Mouse (Mus musculus) MEL (cell line): ENCODE data around the gene Elovl7. TPM values are rescaled to one million over a fixed set of nuclear protein-coding genes. Genes with fewer than 3 reads are reported as not detected.

Experiments used
- DNase-seq: peaks from one replicate; pipeline ENCODE4 v3.0.0; 2011; ENCODE audit warnings: low read depth, low spot score
- H3K27ac ChIP-seq: 2 replicates; pipeline ENCODE4 v1.5.1; 2012; ENCODE audit warnings: low read depth, mild to moderate bottlenecking, control low read depth, low read length, moderate library complexity; ENCODE audit not compliant: control insufficient read depth
- H3K27me3 ChIP-seq, 2 experiments: fragments of 150-350 bp in 1 of 2; sonication (generic) in 1 of 2; 2 replicates each; pipeline ENCODE4 v1.6.1; 2012; ENCODE audit warnings: low read length in 2 of 2, mild to moderate bottlenecking in 2 of 2, improper control_type of control experiment in 1 of 2, moderate library complexity in 1 of 2; ENCODE audit not compliant: insufficient read depth in 2 of 2, control insufficient read depth in 1 of 2
- H3K36me3 ChIP-seq, 2 experiments: 2 replicates each; pipeline ENCODE4 v1.6.1; 2012 to 2014; ENCODE audit warnings: low read length in 2 of 2, improper control_type of control experiment in 1 of 2, inconsistent platforms in 1 of 2, mild to moderate bottlenecking in 1 of 2; ENCODE audit not compliant: insufficient read depth in 2 of 2, control insufficient read depth in 1 of 2
- H3K4me1 ChIP-seq, 2 experiments: fragments of 150-350 bp in 1 of 2; sonication (generic) in 1 of 2; 2 replicates each; pipeline ENCODE4 v1.6.1; 2012; ENCODE audit warnings: low read length in 2 of 2, improper control_type of control experiment in 1 of 2, mild to moderate bottlenecking in 1 of 2; ENCODE audit not compliant: insufficient read depth in 2 of 2, control insufficient read depth in 1 of 2
- H3K4me3 ChIP-seq, 2 experiments: fragments of 150-350 bp in 1 of 2; sonication (generic) in 1 of 2; 2 replicates each; pipeline ENCODE4 v1.5.1; 2012; ENCODE audit warnings: low read depth in 2 of 2, low read length in 2 of 2, mild to moderate bottlenecking in 2 of 2, moderate library complexity in 2 of 2, control low read depth in 1 of 2, improper control_type of control experiment in 1 of 2; ENCODE audit not compliant: control insufficient read depth in 1 of 2, insufficient read depth in 1 of 2
- H3K79me2 ChIP-seq: 2 replicates; pipeline ENCODE4 v1.6.1; 2012; ENCODE audit warnings: mild to moderate bottlenecking, low read length, moderate library complexity; ENCODE audit not compliant: control insufficient read depth, poor library complexity, insufficient read depth
- H3K9ac ChIP-seq: 2 replicates; pipeline ENCODE4 v1.6.1; 2012; ENCODE audit warnings: low read depth, mild to moderate bottlenecking, control low read depth, low read length, moderate library complexity; ENCODE audit not compliant: control insufficient read depth, poor library complexity, severe bottlenecking
- H3K9me3 ChIP-seq: fragments of 150-350 bp; sonication (generic); replicated peaks from 2 replicates; pipeline ENCODE4 v1.6.1; 2012; ENCODE audit warnings: mild to moderate bottlenecking, low read length, improper control_type of control experiment, moderate library complexity; ENCODE audit not compliant: insufficient read depth
- BHLHE40 ChIP-seq: IDR thresholded peaks from 2 replicates; pipeline ENCODE4 v1.6.1; 2012; ENCODE audit warnings: low read depth, mild to moderate bottlenecking, inconsistent platforms, low read length, improper control_type of control experiment, borderline replicate concordance
- CHD1 ChIP-seq: IDR thresholded peaks from 2 replicates; pipeline ENCODE4 v1.6.1; 2012; ENCODE audit warnings: low read depth, mild to moderate bottlenecking, inconsistent platforms, low read length, improper control_type of control experiment
- CTCF ChIP-seq, 3 experiments: IDR thresholded peaks in 2 of 3; conservative IDR thresholded peaks in 1 of 3; 2 replicates each; pipeline ENCODE4 v1.5.1; 2011 to 2012; ENCODE audit warnings: low read length in 3 of 3, low read depth in 2 of 3, mild to moderate bottlenecking in 2 of 3, improper control_type of control experiment in 1 of 3, inconsistent platforms in 1 of 3, mixed read lengths in 1 of 3, moderate library complexity in 1 of 3; ENCODE audit not compliant: control insufficient read depth in 1 of 3, insufficient read depth in 1 of 3, poor library complexity in 1 of 3, severe bottlenecking in 1 of 3
- E2F4 ChIP-seq: IDR thresholded peaks from 2 replicates; pipeline ENCODE4 v1.6.1; 2011; ENCODE audit warnings: low read depth, low read length, improper control_type of control experiment, borderline replicate concordance
- EP300 ChIP-seq, 2 experiments: IDR thresholded peaks; 2 replicates each; pipeline ENCODE4 v1.6.1; 2011; ENCODE audit warnings: improper control_type of control experiment in 2 of 2, low read length in 2 of 2, low read depth in 1 of 2, mild to moderate bottlenecking in 1 of 2
- ETS1 ChIP-seq: IDR thresholded peaks from 2 replicates; pipeline ENCODE4 v1.6.1; 2012; ENCODE audit warnings: low read depth, mild to moderate bottlenecking, inconsistent platforms, low read length, improper control_type of control experiment, moderate library complexity
- GABPA ChIP-seq: IDR thresholded peaks from 2 replicates; pipeline ENCODE4 v1.6.1; 2012; ENCODE audit warnings: low read depth, mild to moderate bottlenecking, inconsistent platforms, low read length, improper control_type of control experiment, moderate library complexity
- JUND ChIP-seq: IDR thresholded peaks from 2 replicates; pipeline ENCODE4 v1.6.1; 2011; ENCODE audit warnings: low read depth, mild to moderate bottlenecking, improper control_type of control experiment, low read length
- KAT2A ChIP-seq: conservative IDR thresholded peaks from 2 replicates; pipeline ENCODE4 v1.6.1; 2012; ENCODE audit warnings: low read depth, low read length, improper control_type of control experiment, inconsistent platforms
- MAX ChIP-seq: IDR thresholded peaks from 2 replicates; pipeline ENCODE4 v1.6.1; 2011; ENCODE audit warnings: low read length, improper control_type of control experiment
- MAZ ChIP-seq: IDR thresholded peaks from 2 replicates; pipeline ENCODE4 v1.6.1; 2012; ENCODE audit warnings: low read depth, mild to moderate bottlenecking, inconsistent platforms, low read length, improper control_type of control experiment
- MEF2A ChIP-seq: IDR thresholded peaks from 2 replicates; pipeline ENCODE4 v1.6.1; 2014; ENCODE audit warnings: low read depth, mild to moderate bottlenecking, inconsistent platforms, low read length, improper control_type of control experiment; ENCODE audit not compliant: poor library complexity, insufficient replicate concordance, severe bottlenecking; ENCODE audit errors: extremely low read depth
- MXI1 ChIP-seq: IDR thresholded peaks from 2 replicates; pipeline ENCODE4 v1.6.1; 2011; ENCODE audit warnings: mild to moderate bottlenecking, low read depth, low read length, improper control_type of control experiment
- NRF1 ChIP-seq: IDR thresholded peaks from 2 replicates; pipeline ENCODE4 v1.6.1; 2014; ENCODE audit warnings: low read depth, mild to moderate bottlenecking, inconsistent platforms, low read length, improper control_type of control experiment, moderate library complexity; ENCODE audit not compliant: poor library complexity, insufficient read depth, severe bottlenecking
- POLR2A ChIP-seq, 2 experiments: IDR thresholded peaks; 2 replicates each; pipeline ENCODE4 v1.6.1; 2011 to 2012; ENCODE audit warnings: low read length in 2 of 2, mild to moderate bottlenecking in 2 of 2, control low read depth in 1 of 2, improper control_type of control experiment in 1 of 2, low read depth in 1 of 2, moderate library complexity in 1 of 2; ENCODE audit not compliant: control insufficient read depth in 1 of 2, insufficient read depth in 1 of 2, poor library complexity in 1 of 2
- POLR2AphosphoS2 ChIP-seq: IDR thresholded peaks from 2 replicates; pipeline ENCODE4 v1.6.1; 2011; ENCODE audit warnings: low read length, improper control_type of control experiment
- SIN3A ChIP-seq: IDR thresholded peaks from 2 replicates; pipeline ENCODE4 v1.6.1; 2012; ENCODE audit warnings: low read length, improper control_type of control experiment, inconsistent platforms
- TCF12 ChIP-seq: IDR thresholded peaks from 2 replicates; pipeline ENCODE4 v1.6.1; 2014; ENCODE audit warnings: low read depth, mild to moderate bottlenecking, inconsistent platforms, low read length, improper control_type of control experiment, moderate library complexity
- UBTF ChIP-seq: IDR thresholded peaks from 2 replicates; pipeline ENCODE4 v1.6.1; 2012; ENCODE audit warnings: low read depth, mild to moderate bottlenecking, inconsistent platforms, low read length, improper control_type of control experiment, moderate library complexity, borderline replicate concordance; ENCODE audit not compliant: insufficient read depth
- USF1 ChIP-seq: IDR thresholded peaks from 2 replicates; pipeline ENCODE4 v1.6.1; 2014; ENCODE audit warnings: low read depth, mild to moderate bottlenecking, inconsistent platforms, low read length, improper control_type of control experiment, moderate library complexity
- ZMIZ1 ChIP-seq: IDR thresholded peaks from 2 replicates; pipeline ENCODE4 v1.6.1; 2012; ENCODE audit warnings: low read depth, mild to moderate bottlenecking, inconsistent platforms, low read length, improper control_type of control experiment, moderate library complexity
- polyA plus RNA-seq, 2 experiments: library from polyadenylated mRNA; stranded (reverse) in 1 of 2; unstranded in 1 of 2; fragments of >175 nt in 1 of 2; fragments of >200 nt in 1 of 2; gene quantifications; 2 replicates each; pipeline versions ENCODE4 v1.2.1 to v1.2.4; 2012; ENCODE audit warnings: low replicate concordance in 2 of 2, low read depth in 1 of 2; ENCODE audit not compliant: insufficient read length in 2 of 2, insufficient read depth in 1 of 2, missing spikeins in 1 of 2
- total RNA-seq: library from RNA; depleted of rRNA; stranded (reverse); fragments of 300-350 nt; gene quantifications from 2 replicates; pipeline ENCODE4 v1.2.3, GENCODE M21; 2012

Elovl7 gene
- total and polyA plus RNA-seq, 3 experiments = not detected

DNA sequence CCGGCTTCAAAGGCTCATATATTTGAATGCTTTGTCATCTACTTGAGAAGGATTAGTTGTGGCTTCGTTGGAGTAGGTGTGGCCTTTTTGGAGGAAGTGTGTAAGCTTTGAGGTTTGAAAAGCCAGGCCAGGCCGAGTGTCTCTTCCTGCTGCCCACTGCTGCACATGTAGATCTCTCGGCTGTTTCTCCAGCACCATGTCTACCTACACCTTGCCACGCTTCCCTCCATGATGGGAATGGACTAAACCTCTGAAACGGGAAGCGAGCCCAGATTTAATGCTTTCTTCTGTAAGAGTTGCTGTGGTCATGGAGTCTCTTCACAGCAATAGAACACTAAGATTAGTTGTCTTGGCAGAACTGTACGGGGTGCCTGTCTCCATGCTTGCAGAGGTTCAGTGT, 106.0 kb downstream of the Elovl7 start:
- H3K4me1 ChIP-seq = peaks cover 5 to 17% of the 10 kb centered on the region in 2 experiments
- peak; percentile 25 for DNase-seq
- H3K79me2 ChIP-seq = peaks cover 28% of the 10 kb centered on the region
- no peaks in the 10 kb centered on the region for H3K9me3 ChIP-seq
- H3K4me3 ChIP-seq = no peak overlapping the region
- H3K27me3 ChIP-seq = no peaks in the 10 kb centered on the region
- no peak overlapping the region for H3K27ac ChIP-seq
- no peak overlapping the region for H3K9ac ChIP-seq
- peaks cover 1 to 10% of the 10 kb centered on the region in 2 experiments; a peak in 3 of 4 replicates for H3K36me3 ChIP-seq
- TF ChIP-seq TCF12 (no peak), BHLHE40 (no peak), POLR2A (IDR thresholded peaks at IDR 0.05; ENCODE audit: control insufficient read depth in 1 of 2, insufficient read depth in 1 of 2, low read depth in 1 of 2, low read length in 2 of 2, poor library complexity in 1 of 2) (no peak), EP300 (IDR thresholded peaks at IDR 0.05; ENCODE audit: low read depth in 1 of 2, low read length in 2 of 2) (no peak), MEF2A (no peak), MAX (no peak), CHD1 (no peak), NRF1 (no peak), USF1 (no peak), ZMIZ1 (no peak), ETS1 (no peak), POLR2AphosphoS2 (no peak), UBTF (no peak), CTCF (IDR thresholded peaks at IDR 0.05 in 2 of 3, conservative IDR thresholded peaks at IDR 0.05 in 1 of 3; ENCODE audit: control insufficient read depth in 1 of 3, insufficient read depth in 1 of 3, low read depth in 2 of 3, low read length in 3 of 3, poor library complexity in 1 of 3, severe bottlenecking in 1 of 3) (no peak)
- TF ChIP-seq, all 39 proteins: peak for 0

DNA sequence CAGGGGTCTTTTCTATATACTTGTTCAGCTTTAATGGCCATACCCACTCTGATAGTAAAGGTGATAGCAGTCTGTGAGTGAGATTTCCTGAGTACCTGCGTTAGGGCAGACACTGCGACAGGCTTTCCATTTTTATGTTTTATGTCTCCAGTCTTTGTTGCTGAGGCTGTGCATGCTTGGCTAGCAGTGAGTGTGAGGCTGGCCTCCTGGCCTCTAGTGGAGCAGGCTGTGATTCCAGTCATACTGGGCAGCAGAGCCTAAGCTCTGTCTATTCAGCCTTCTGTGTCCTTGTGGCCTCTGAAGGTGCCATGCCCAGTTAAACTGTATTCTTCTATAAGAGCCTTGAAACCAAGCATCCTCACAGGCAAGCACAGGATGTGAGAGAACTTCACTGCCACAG, 108.3 kb downstream of the Elovl7 start:
- H3K36me3 ChIP-seq = peaks cover 1 to 2% of the 10 kb centered on the region in 2 experiments; a peak in 2 of 4 replicates

More for the DNA sequence above, 108.3 kb downstream of the Elovl7 start:
- TF ChIP-seq CTCF (IDR thresholded peaks at IDR 0.05 in 2 of 3, conservative IDR thresholded peaks at IDR 0.05 in 1 of 3; ENCODE audit: control insufficient read depth in 1 of 3, insufficient read depth in 1 of 3, low read depth in 2 of 3, low read length in 3 of 3, poor library complexity in 1 of 3, severe bottlenecking in 1 of 3) (no peak), MXI1 (no peak), TCF12 (no peak), MAX (no peak), ETS1 (no peak), JUND (no peak), ZMIZ1 (no peak), NRF1 (no peak), SIN3A (no peak), POLR2AphosphoS2 (no peak), MAZ (no peak), KAT2A (no peak), E2F4 (no peak), GABPA (no peak)
- peaks cover 20% of the 10 kb centered on the region for H3K79me2 ChIP-seq
- H3K27me3 ChIP-seq = no peaks in the 10 kb centered on the region
- no peak overlapping the region for H3K9ac ChIP-seq
- H3K4me1 ChIP-seq = peaks cover 2 to 9% of the 10 kb centered on the region in 2 experiments; a peak in 3 of 4 replicates
- H3K9me3 ChIP-seq = no peaks in the 10 kb centered on the region
- no peak overlapping the region for H3K4me3 ChIP-seq
- H3K27ac ChIP-seq = no peak overlapping the region
- DNase-seq = no peak
